Mouse (Mus musculus) testis, adult 2 months (tissue): ENCODE data around the gene Atoh8.

Experiments
- CTCF ChIP-seq: fragments of 200-500 bp; IDR thresholded peaks from 2 replicates; pipeline ENCODE4 v1.5.1; 2012; ENCODE audit warnings: low read depth, mild to moderate bottlenecking, inconsistent platforms, low read length, moderate library complexity; ENCODE audit not compliant: control insufficient read depth, insufficient read depth, insufficient replicate concordance
- POLR2A ChIP-seq: fragments of 200-500 bp; IDR thresholded peaks from 2 replicates; pipeline ENCODE4 v1.6.1; 2012; ENCODE audit warnings: low read depth, mild to moderate bottlenecking, inconsistent platforms, low read length, moderate library complexity; ENCODE audit not compliant: control insufficient read depth

DNA sequence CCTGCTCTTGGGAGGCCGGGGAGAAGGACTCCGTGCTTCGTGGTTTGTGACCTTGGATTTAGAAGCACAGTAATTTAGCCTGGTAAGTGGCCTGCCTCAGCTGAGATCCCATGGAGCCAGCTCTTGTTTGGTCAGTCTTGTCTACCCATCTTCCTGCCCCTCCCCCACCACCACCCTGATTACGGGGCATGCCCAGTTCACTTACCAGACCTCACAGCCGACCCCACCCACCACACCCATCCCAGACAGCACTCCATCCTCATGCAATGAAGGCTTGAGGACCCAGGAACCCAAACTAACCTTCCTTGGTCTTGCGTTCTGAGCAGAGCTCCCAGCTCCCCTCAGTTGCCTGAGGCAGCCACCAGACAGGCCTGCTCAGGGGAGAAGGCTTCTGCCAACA, 37.8 kb upstream of the Atoh8 start:
- TF ChIP-seq CTCF (no peak), POLR2A (no peak)
